ENCODE assay signal across 8 mouse cellular contexts in genomic region chr11:79710868-79711765, GRCm38 (mm10).
DNase-seq lines count a peak whose midpoint lies in the region; ATAC-seq and TF ChIP-seq lines count a peak whose summit lies in the region.

No protein-coding gene starts in this region.

- peaks cover 21% of the 10 kb centered on the region for H3K4me1 ChIP-seq in forebrain, embryonic 13.5 days
- peaks cover 28% of the 10 kb centered on the region for H3K4me1 ChIP-seq in lung, embryonic 15.5 days
- peaks cover 11% of the 10 kb centered on the region for H3K4me1 ChIP-seq in olfactory bulb, adult 2 months (ENCODE audit: control insufficient read depth, insufficient read depth, low read length)
- H3K4me1 ChIP-seq in thymus, adult 2 months (replicated peaks; ENCODE audit: control insufficient read depth, insufficient read depth, low read length): peaks cover 13% of the 10 kb centered on the region

- intact Hi-C loops in heart, postnatal 25 days (cut with DNase I): loop anchor here (2.0 to 10.0 kb wide), 3 partner anchors 54 to 210 kb away; no protein-coding TSS in a partner anchor

- WGBS in forebrain, embryonic 13.5 days: under 1% methylated on average over 82 of the region's 106 CpGs
- WGBS in lung, embryonic 15.5 days: under 1% methylated on average over 105 of the region's 106 CpGs
- under 1% methylated on average over 104 of the region's 106 CpGs for WGBS in olfactory bulb, adult 2 months
- 1% methylated on average over 106 of the region's 106 CpGs for WGBS in thymus, adult 2 months

- peak overlapping the region; percentile 70 for H3K9ac ChIP-seq in forebrain, embryonic 13.5 days
- peak overlapping the region; percentile 69 for H3K9ac ChIP-seq in lung, embryonic 15.5 days

- no peaks in the 10 kb centered on the region for H3K9me3 ChIP-seq in forebrain, embryonic 13.5 days (replicated peaks)
- no peaks in the 10 kb centered on the region for H3K9me3 ChIP-seq in lung, embryonic 15.5 days

- H3K36me3 ChIP-seq in forebrain, embryonic 13.5 days (ENCODE audit: poor library complexity, severe bottlenecking): no peaks in the 10 kb centered on the region
- no peaks in the 10 kb centered on the region for H3K36me3 ChIP-seq in lung, embryonic 15.5 days
- no peaks in the 10 kb centered on the region for H3K36me3 ChIP-seq in thymus, adult 2 months (ENCODE audit: control insufficient read depth, insufficient read depth, low read length)

- peak; percentile 72 for ATAC-seq in CD4-positive, CD25-positive, alpha-beta regulatory T cell, adult 4 months
- peak; percentile 86 for ATAC-seq in forebrain, embryonic 13.5 days
- ATAC-seq in lung, embryonic 15.5 days (ENCODE audit: borderline replicate concordance, extremely low read depth, low FRiP score, low TSS enrichment): peak; percentile 92

- peak; percentile 24 for DNase-seq in brain, embryonic 18.5 days (ENCODE audit: low read depth, low spot score)
- peak; percentile 76 for DNase-seq in heart, postnatal 25 days (ENCODE audit: low spot score)
- peak; percentile 65 to 79 for DNase-seq in layer of hippocampus, adult 18-20 months (ENCODE audit: low spot score in 2 of 2)
- peak; percentile 76 for DNase-seq in thymus, adult 2 months

- peak; percentile 80 for TF ChIP-seq CTCF in olfactory bulb, adult 2 months (IDR thresholded peaks at IDR 0.05; ENCODE audit: insufficient read depth, low read depth, low read length)
- TF ChIP-seq CTCF in thymus, adult 2 months (IDR thresholded peaks at IDR 0.05; ENCODE audit: borderline replicate concordance, control insufficient read depth, extremely low read depth, insufficient read depth, low read length, poor library complexity): peak; percentile 91

- H3K4me2 ChIP-seq in forebrain, embryonic 13.5 days: peak overlapping the region; percentile 99
- H3K4me2 ChIP-seq in lung, embryonic 15.5 days: peak overlapping the region; percentile 99

- peak overlapping the region; percentile 67 for H3K4me3 ChIP-seq in forebrain, embryonic 13.5 days
- H3K4me3 ChIP-seq in lung, embryonic 15.5 days: peak overlapping the region; percentile 73
- peak overlapping the region; percentile 78 for H3K4me3 ChIP-seq in olfactory bulb, adult 2 months (ENCODE audit: insufficient read depth, low read depth, low read length)
- peak overlapping the region; percentile 67 for H3K4me3 ChIP-seq in thymus, adult 2 months (ENCODE audit: control insufficient read depth, insufficient read depth, low read length)

- peaks cover 59% of the 10 kb centered on the region for H3K27me3 ChIP-seq in forebrain, embryonic 13.5 days
- H3K27me3 ChIP-seq in lung, embryonic 15.5 days: peaks cover 28% of the 10 kb centered on the region
- peaks cover 5% of the 10 kb centered on the region; the same call in 1 of the 2 replicates for H3K27me3 ChIP-seq in thymus, adult 2 months (ENCODE audit: control insufficient read depth, insufficient read depth, low read length)

- no peak for TF ChIP-seq POLR2A in olfactory bulb, adult 2 months (IDR thresholded peaks at IDR 0.05; ENCODE audit: insufficient read depth, low read depth, low read length)
- no peak for TF ChIP-seq POLR2A in thymus, adult 2 months (IDR thresholded peaks at IDR 0.05; ENCODE audit: control insufficient read depth, extremely low read depth, insufficient read depth, low read length, poor library complexity)

- H3K27ac ChIP-seq in forebrain, embryonic 13.5 days: no peak overlapping the region
- H3K27ac ChIP-seq in lung, embryonic 15.5 days: peak overlapping the region; percentile 77
- no peak overlapping the region for H3K27ac ChIP-seq in olfactory bulb, adult 2 months (ENCODE audit: insufficient read depth, low read depth, low read length)
- no peak overlapping the region for H3K27ac ChIP-seq in thymus, adult 2 months (ENCODE audit: control insufficient read depth, insufficient read depth, low read length)

Comparison
In these comparisons a context has a peak if more than half of its experiments do, and no peak if none do; other contexts are left out.
1. DNase-seq: peak in every context shown above with its lines; median percentile 76 in heart, postnatal 25 days; 76 in thymus, adult 2 months; 72 in layer of hippocampus, adult 18-20 months; 24 in brain, embryonic 18.5 days.